Mouse (Mus musculus) skeletal muscle tissue, postnatal 0 days (tissue): Measurements from ENCODE around the gene Gabra1. TPM values are rescaled to one million over a fixed set of nuclear protein-coding genes. Genes with fewer than 3 reads are reported as not detected.

Source experiments
- polyA plus RNA-seq: library from polyadenylated mRNA; unstranded; fragments of >200 nt; fragmentation: Nextera tagmentation; extraction: Ambion mirVana; gene quantifications from 2 replicates; pipeline ENCODE4 v1.2.1, GENCODE M21; 2015

The Gabra1 gene
- 0.95 and 1.1 TPM in 2 replicates for polyA plus RNA-seq

GRCm38 (mm10) chr11:42182825-42183152 lies at the start of gene Gabra1:
Gene Gabra1, minus strand, starts transcription at chr11:42182930.

Other genes starting within 250 kb of the Gabra1 start
- 0.09 and 0.12 TPM in 2 replicates for gene Gabrg2, start 182.1 kb downstream of the Gabra1 start, polyA plus RNA-seq
- not detected in 2 replicates for gene Gabra6, start 138.1 kb upstream of the Gabra1 start, polyA plus RNA-seq
- gene Gabrb2, start 236.8 kb upstream of the Gabra1 start, polyA plus RNA-seq = 0.27 and 0.29 TPM in 2 replicates